Mouse (Mus musculus): ENCODE measurements around the gene Mthfd2.

Mthfd2 gene

DNA sequence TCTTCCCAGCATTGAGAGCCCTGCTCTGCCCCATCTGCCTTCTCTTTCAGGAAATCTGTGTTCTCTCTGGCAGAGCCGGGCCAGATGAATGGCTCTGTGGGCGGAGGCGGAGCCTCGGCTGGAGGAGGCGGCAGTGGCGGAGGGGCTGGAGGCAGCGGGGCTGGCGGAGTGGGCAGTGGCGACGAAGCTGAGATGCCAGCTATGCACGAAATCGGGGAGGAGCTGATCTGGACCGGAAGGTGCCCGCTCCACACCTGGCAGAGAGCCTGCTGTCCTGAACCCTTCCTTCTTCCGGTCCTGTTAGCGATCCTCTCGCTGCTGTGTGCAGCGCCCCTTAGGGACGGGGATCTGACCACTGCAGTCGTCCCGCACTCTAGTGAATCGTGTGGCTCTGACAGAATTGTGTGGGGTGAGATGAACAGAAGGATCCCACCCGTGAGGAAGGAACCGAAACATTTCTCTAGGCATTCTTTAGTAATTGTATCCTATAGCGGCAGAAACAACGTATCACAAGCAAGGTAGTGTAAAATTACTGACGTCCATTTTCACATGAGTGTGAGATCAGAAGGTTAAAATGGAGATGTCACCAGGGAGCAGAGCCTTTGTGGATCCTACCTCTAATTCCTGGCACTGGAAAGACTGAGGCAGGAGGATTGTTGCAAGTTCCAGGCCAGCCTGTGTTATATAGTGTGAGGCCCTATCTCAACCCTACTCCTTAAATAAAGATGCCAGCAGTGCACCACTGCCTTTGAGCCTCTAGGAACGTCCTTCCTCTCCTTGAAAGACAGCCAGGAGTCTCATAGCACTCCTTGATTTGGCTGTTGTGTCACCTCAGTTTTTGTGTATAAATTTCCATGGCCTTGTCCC, 57.3 kb downstream of the Mthfd2 start:
- DNase-seq (ENCODE audit: extremely low spot score, low read depth, low spot score) = no peak

DNA sequence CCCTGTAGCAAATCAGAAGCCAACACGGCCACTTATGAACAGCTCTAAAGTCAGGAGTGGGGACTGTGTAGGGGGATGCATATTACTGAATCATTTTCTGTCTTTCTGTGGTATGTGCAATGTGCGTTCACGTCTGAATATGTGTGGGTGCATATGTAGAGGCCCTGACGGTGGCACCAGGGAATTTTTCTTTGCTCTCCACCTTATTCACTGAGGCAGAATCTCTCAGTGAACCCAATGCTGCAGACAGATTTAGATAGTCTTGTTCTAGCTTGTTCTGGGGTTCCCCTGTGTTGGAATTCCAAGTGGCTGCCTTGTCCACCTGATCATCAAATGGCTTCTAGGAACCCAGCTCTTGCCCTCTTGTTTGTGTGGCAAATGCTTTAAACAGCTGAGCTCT, 58.1 kb downstream of the Mthfd2 start:
- DNase-seq (ENCODE audit: extremely low spot score, low read depth, low spot score) = no peak

DNA sequence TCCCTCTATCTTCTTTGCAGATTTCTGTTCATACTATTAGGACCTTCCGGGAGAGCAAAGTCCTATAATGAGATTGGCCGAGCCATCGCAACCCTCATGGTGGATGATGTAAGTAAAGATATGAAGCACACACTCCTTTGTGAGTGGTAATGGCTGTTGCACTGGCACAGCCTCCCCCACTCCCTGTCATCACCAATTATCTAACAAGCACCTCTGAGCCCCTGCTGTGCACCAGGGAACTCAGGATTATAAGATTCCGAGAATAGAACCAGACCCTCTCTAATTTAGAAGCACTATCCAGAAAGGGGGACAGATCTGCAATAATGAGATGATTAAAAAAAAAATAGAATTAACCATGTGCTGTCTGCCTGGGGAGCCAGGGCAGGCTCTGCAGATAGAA, 60.1 kb downstream of the Mthfd2 start:
- no peak for DNase-seq (ENCODE audit: extremely low spot score, low read depth, low spot score)

DNA sequence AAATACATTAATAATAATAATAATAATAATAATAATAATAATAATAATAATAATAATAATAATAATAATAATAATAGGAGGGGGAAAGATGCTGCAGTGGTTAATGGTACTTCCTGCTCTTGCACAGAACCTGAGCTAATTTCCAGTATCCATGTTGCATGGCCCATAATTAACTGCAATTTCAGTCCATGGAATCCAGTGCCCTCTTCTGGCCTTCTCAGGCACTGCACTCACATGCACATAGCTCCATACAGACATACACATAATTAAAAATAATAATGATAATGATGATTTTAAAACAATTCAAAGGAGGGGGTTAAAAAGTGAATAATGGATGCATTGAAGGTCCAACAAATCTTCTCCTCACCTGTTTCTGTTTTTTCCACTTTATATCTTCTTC, 60.5 kb downstream of the Mthfd2 start:
- DNase-seq (ENCODE audit: extremely low spot score, low read depth, low spot score) = no peak

DNA sequence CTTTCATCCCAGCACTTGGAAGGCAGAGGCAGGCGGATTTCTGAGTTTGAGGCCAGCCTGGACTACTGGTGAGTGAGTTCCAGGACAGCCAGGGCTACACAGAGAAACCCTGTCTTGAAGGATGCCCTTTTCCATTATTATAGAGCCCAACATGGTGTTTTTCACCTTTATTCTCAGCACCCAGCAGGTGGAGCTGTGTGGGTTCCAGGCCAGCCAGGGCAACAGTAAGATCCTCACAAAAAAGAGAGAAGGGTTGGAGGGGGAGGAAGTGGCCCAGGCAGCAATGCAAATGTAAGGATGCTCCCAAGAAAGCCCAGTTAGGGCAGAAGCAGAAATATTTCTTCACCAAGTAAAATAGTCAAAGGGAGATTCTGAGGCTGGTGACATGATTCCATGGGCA, 61.2 kb downstream of the Mthfd2 start:
- no peak for DNase-seq (ENCODE audit: extremely low spot score, low read depth, low spot score)
